Mouse (Mus musculus): ENCODE data around the gene Cmtm4. TPM values are rescaled to one million over a fixed set of nuclear protein-coding genes. Genes with fewer than 3 reads are reported as not detected.
A peak's percentile ranks its signal among the peaks of the same experiment; 100 is the strongest.

Gene Cmtm4
- polyA plus RNA-seq, 1 experiment from 2014 or later, result 3.6 TPM

DNA sequence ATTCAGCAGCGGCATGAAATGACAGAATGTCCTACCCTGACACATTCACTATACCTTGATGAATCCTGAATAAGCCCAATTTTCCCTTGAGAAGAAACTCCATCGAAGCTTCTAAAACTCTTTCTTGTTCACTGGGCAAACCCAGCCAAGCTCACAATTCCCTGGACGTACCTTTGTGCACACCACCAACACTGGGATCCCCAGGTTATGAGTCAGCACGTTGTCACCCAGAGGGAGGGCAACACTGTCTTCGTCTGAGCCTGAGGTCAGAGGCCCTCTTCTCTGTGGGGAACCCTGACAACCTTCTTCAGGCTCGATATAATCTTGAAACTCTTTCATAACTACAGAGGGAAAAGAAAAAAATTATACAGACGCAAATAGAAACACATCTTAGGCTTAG, 34.6 kb upstream of the Cmtm4 start:
- no peak overlapping the region for H3K4me3 ChIP-seq (ENCODE audit: low read depth, low read length)
- WGBS, result 85% methylated on average over 7 of the region's 7 CpGs
- ATAC-seq (ENCODE audit: insufficient read depth), result no peak
- no peak overlapping the region for H3K27ac ChIP-seq (ENCODE audit: low read depth)
- H3K9ac ChIP-seq, result no peak overlapping the region
- no peak for DNase-seq
- no peaks in the 10 kb centered on the region for H3K4me1 ChIP-seq (ENCODE audit: insufficient read depth)
- TF ChIP-seq CTCF (IDR thresholded peaks at IDR 0.05; ENCODE audit: low read depth), result no peak
- H3K4me2 ChIP-seq, result no peak overlapping the region
- H3K27me3 ChIP-seq (ENCODE audit: insufficient read depth, low read length), result no peaks in the 10 kb centered on the region
- no peaks in the 10 kb centered on the region for H3K9me3 ChIP-seq (ENCODE audit: low read depth, low read length)
- peaks cover 99% of the 10 kb centered on the region for H3K36me3 ChIP-seq (ENCODE audit: insufficient read depth)

DNA sequence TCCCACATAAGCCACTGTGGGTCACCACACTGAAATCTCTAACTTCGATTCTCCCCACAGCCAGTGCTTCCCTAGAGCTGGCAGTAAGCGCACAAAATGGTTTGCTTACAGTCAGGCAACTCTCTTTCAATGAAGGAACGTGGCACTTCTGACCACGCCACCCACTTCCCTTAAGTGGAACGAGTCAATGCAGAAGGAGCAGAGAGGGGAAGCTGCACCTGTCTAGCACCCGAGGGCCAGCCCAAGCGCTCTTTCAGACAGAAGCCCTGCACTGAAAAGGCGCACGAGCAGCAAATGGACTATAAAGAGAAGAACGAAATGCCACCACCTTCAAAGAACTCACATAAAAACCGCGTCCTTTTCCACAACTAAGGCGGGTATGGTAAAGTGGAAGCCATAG, 32.1 kb upstream of the Cmtm4 start:
- WGBS, result 94% methylated on average over 13 of the region's 13 CpGs
- no peak for TF ChIP-seq CTCF (IDR thresholded peaks at IDR 0.05; ENCODE audit: low read depth)
- Histone ChIP-seq H3K27ac (ENCODE audit: low read depth) (no peak overlapping the region), H3K4me2 (no peak overlapping the region), H3K4me3 (ENCODE audit: low read depth, low read length) (no peak overlapping the region), H3K4me1 (ENCODE audit: insufficient read depth) (no peaks in the 10 kb centered on the region), H3K9me3 (ENCODE audit: low read depth, low read length) (no peaks in the 10 kb centered on the region), H3K27me3 (ENCODE audit: insufficient read depth, low read length) (no peaks in the 10 kb centered on the region), H3K36me3 (ENCODE audit: insufficient read depth) (peaks cover 97% of the 10 kb centered on the region), H3K9ac (no peak overlapping the region)
- DNase-seq, result no peak
- no peak for ATAC-seq (ENCODE audit: insufficient read depth)

DNA sequence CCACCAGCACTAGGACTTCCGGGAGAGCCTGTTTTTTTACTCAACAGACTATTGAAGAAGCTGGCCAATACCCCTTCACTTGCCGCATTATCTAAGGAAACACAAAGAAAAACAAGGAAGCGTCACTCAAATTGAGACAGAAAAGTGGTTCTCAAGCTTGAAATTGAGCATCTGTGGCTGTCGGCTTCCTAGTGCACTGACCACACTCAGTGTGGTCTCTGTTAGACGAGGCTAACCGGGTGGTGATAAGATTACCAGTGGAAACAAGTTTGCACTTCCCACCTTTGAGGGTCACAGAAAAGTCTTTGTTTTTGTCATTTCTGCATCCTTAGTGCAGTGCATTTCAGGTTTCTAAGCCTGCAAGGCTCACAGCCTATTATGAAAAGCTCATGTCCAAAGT, 26.7 kb upstream of the Cmtm4 start:
- no peak overlapping the region for H3K27ac ChIP-seq (ENCODE audit: low read depth)
- H3K4me2 ChIP-seq, result no peak overlapping the region
- no peak overlapping the region for H3K4me3 ChIP-seq (ENCODE audit: low read depth, low read length)
- 77% methylated on average over 6 of the region's 6 CpGs for WGBS
- DNase-seq (no peak), ATAC-seq (ENCODE audit: insufficient read depth) (no peak)
- H3K36me3 ChIP-seq (ENCODE audit: insufficient read depth), result peaks cover 96% of the 10 kb centered on the region
- H3K9me3 ChIP-seq (ENCODE audit: low read depth, low read length), result no peaks in the 10 kb centered on the region
- H3K9ac ChIP-seq, result no peak overlapping the region
- no peaks in the 10 kb centered on the region for H3K4me1 ChIP-seq (ENCODE audit: insufficient read depth)
- TF ChIP-seq CTCF (IDR thresholded peaks at IDR 0.05; ENCODE audit: low read depth), result no peak
- no peaks in the 10 kb centered on the region for H3K27me3 ChIP-seq (ENCODE audit: insufficient read depth, low read length)

DNA sequence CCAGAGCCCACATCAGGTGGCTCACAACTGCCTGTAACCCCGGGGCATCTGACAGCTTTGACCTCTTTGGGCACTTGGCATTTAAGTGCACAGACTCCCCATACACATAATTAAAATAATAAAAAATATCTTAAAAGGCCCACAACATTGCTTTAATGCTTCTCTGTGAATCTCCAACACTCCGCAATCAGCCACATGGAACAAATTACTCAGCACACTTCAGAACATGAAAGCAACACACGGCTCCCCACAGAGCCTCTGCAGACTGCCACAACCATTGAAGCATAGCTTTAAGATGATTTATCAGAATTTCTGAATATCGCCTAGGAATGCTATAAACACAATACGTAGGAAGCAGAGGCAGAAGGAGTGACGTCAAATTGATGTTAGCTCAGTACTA, 20.4 kb upstream of the Cmtm4 start:
- Histone ChIP-seq H3K27ac (ENCODE audit: low read depth) (no peak overlapping the region), H3K9me3 (ENCODE audit: low read depth, low read length) (no peaks in the 10 kb centered on the region), H3K4me3 (ENCODE audit: low read depth, low read length) (no peak overlapping the region), H3K4me2 (no peak overlapping the region), H3K9ac (no peak overlapping the region), H3K4me1 (ENCODE audit: insufficient read depth) (no peaks in the 10 kb centered on the region; the same call in 1 of the 2 replicates), H3K27me3 (ENCODE audit: insufficient read depth, low read length) (no peaks in the 10 kb centered on the region), H3K36me3 (ENCODE audit: insufficient read depth) (peaks cover 39% of the 10 kb centered on the region)
- TF ChIP-seq CTCF (IDR thresholded peaks at IDR 0.05; ENCODE audit: low read depth), result no peak
- ATAC-seq (ENCODE audit: insufficient read depth), result no peak
- no peak for DNase-seq
- WGBS, result 70% methylated on average over 6 of the region's 6 CpGs

DNA sequence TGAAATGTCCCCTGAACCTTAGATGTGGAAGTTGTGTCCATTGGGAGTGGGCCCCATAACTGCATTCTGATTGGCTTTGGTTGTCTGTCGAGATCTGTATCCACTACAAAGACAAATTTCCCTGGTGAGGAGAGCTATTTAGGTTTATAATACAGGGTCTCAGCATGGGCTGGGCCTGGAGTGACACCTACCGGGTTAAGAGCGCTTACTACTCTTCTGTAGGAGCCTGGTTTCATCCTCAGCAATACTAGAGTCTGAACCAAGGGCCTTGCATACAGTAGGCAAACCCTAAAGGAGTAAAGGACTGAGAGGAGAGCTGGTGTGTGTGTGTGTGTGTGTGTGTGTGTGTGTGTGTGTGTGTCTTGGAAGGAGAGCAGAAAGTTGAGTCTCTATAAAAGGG, 18.6 kb upstream of the Cmtm4 start:
- H3K4me1 ChIP-seq (ENCODE audit: insufficient read depth), result no peaks in the 10 kb centered on the region; the same call in 1 of the 2 replicates
- TF ChIP-seq CTCF (IDR thresholded peaks at IDR 0.05; ENCODE audit: low read depth), result 0 out of 2 replicates have a peak, but pooled peaks have one; percentile 6
- H3K27me3 ChIP-seq (ENCODE audit: insufficient read depth, low read length), result no peaks in the 10 kb centered on the region
- H3K9me3 ChIP-seq (ENCODE audit: low read depth, low read length), result no peaks in the 10 kb centered on the region
- H3K4me2 ChIP-seq, result no peak overlapping the region
- H3K9ac ChIP-seq, result no peak overlapping the region
- H3K27ac ChIP-seq (ENCODE audit: low read depth), result no peak overlapping the region
- DNase-seq (no peak), ATAC-seq (ENCODE audit: insufficient read depth) (no peak)
- 57% methylated on average over 3 of the region's 3 CpGs for WGBS
- H3K36me3 ChIP-seq (ENCODE audit: insufficient read depth), result peaks cover 21% of the 10 kb centered on the region
- H3K4me3 ChIP-seq (ENCODE audit: low read depth, low read length), result no peak overlapping the region

DNA sequence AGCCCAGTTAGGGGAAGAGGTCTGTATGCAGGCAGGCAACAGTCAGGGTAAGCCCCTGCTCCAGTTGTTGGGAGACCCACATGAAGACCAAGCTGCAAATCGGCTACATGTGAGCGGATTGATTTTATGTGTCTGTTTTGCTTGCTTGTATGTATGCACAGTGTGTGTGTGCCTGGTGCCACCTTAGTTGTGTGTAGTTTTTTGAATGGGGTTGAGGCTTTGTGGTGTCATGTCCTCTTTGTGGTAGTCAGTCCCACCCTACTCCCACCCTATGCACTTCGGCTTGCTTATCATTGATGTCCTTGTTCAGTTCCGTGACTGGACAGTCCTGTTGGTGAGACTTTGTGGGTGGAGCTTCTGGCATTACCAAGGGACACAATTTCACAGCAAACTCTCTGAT, 18.2 kb upstream of the Cmtm4 start:
- DNase-seq, result no peak
- Histone ChIP-seq H3K4me3 (ENCODE audit: low read depth, low read length) (no peak overlapping the region), H3K4me1 (ENCODE audit: insufficient read depth) (no peaks in the 10 kb centered on the region; the same call in 1 of the 2 replicates), H3K9ac (no peak overlapping the region), H3K27ac (ENCODE audit: low read depth) (no peak overlapping the region), H3K36me3 (ENCODE audit: insufficient read depth) (peaks cover 17% of the 10 kb centered on the region), H3K4me2 (no peak overlapping the region), H3K27me3 (ENCODE audit: insufficient read depth, low read length) (no peaks in the 10 kb centered on the region), H3K9me3 (ENCODE audit: low read depth, low read length) (no peaks in the 10 kb centered on the region)
- ATAC-seq (ENCODE audit: insufficient read depth), result peak; percentile 55; the same call in 1 of the 2 replicates
- WGBS, result 63% methylated on average over 4 of the region's 4 CpGs
- no peak for TF ChIP-seq CTCF (IDR thresholded peaks at IDR 0.05; ENCODE audit: low read depth)

DNA sequence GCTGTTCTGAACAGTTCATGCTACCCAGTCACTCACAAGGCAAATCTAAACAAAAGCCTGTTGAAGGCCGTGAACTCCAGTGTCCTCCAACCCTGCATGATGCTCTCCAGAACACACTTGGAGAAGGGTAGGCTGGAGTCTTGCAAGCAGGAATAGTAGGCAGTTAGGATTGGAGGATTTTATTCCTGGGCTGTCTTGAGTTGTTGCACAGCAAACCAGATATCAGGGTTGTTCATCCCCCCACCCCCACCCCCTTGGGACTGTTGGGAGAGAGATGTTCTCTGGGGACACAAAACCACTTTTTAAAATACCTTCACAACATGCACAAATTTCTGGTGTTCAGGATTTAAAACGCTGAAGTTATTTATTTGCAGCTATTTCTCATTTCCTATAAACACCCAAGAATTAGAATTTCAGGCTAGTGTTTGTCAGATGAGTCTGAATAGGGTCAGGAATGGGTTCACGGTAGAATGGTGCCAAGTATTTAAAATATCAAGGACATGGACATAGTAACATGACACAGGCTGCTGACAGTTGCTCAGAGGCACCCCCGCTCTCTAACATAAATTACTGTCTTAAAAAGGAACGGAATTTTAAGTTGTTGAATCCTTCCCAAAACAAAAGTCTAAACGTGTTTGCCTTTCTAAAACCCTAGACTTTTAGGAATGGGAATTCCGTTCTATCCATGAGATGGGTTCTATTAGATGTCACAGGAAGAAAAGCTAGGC, 17.4 kb upstream of the Cmtm4 start:
- Histone ChIP-seq H3K9ac (no peak overlapping the region), H3K27ac (ENCODE audit: low read depth) (no peak overlapping the region; the same call in 1 of the 2 replicates), H3K9me3 (ENCODE audit: low read depth, low read length) (no peaks in the 10 kb centered on the region), H3K4me1 (ENCODE audit: insufficient read depth) (no peaks in the 10 kb centered on the region; the same call in 1 of the 2 replicates), H3K4me2 (no peak overlapping the region), H3K27me3 (ENCODE audit: insufficient read depth, low read length) (no peaks in the 10 kb centered on the region), H3K36me3 (ENCODE audit: insufficient read depth) (peaks cover 11% of the 10 kb centered on the region), H3K4me3 (ENCODE audit: low read depth, low read length) (no peak overlapping the region)
- TF ChIP-seq CTCF (IDR thresholded peaks at IDR 0.05; ENCODE audit: low read depth), result no peak
- peak; percentile 40 for DNase-seq
- WGBS, result 40% methylated on average over 7 of the region's 7 CpGs
- no peak for ATAC-seq (ENCODE audit: insufficient read depth)

Data from lung, embryonic 14.5 days (tissue).